Mouse (Mus musculus): ENCODE data around the gene Mrvi1.

Mrvi1 gene

GRCm38 (mm10) chr7:110823995-110824953 is 158.0 kb downstream of the Mrvi1 start:
- DNase-seq (ENCODE audit: low spot score) = no peak

- no peak for DNase-seq (ENCODE audit: low spot score)
Measured at GRCm38 (mm10) chr7:110823593-110823992, 158.7 kb downstream of the Mrvi1 start.

DNA sequence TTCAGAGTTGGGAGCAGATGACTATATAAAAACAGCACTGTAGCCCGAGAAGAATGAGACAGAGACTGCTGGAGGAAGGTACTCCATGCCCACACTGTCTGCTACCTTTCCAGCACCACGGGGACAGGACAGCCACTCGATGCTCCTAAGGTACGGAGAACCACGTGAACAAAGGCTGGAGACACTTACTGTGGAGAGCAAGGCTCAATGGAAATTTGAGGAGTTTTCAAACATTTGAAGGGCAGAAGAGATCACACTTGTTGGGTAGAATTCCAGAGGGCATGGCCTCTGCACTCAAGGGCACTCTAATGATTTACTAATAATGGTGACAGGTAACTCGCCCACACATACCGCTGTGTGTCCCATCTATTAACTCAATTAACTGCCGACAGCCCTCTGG is 159.2 kb downstream of the Mrvi1 start:
- DNase-seq (ENCODE audit: low spot score) = no peak

- no peak for DNase-seq (ENCODE audit: low spot score)
Measured at GRCm38 (mm10) chr7:110822055-110822454, 160.2 kb downstream of the Mrvi1 start.

GRCm38 (mm10) chr7:110821653-110822052 is 160.6 kb downstream of the Mrvi1 start:
- peak; percentile 38 for DNase-seq (ENCODE audit: low spot score)

DNA sequence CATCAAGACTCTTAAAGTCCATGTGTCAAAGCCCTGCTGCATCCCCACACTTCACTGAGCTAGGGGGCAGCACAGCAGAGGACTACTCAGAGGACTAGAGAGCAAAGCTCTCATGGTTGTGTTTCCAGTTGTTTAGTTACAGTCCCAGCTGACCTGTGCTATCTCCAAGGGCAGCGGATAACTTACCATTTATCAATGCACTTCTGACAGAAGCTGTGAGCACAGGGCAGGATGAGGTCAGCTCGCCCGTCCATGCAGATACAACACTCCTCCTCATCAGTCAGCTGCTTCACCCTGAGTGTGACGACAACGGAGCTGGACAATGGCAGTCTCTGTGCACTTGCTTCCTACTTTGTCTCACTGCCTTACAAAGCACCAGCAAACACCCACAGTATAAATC is 161.2 kb downstream of the Mrvi1 start:
- peak; percentile 66 for DNase-seq (ENCODE audit: low spot score)

DNA sequence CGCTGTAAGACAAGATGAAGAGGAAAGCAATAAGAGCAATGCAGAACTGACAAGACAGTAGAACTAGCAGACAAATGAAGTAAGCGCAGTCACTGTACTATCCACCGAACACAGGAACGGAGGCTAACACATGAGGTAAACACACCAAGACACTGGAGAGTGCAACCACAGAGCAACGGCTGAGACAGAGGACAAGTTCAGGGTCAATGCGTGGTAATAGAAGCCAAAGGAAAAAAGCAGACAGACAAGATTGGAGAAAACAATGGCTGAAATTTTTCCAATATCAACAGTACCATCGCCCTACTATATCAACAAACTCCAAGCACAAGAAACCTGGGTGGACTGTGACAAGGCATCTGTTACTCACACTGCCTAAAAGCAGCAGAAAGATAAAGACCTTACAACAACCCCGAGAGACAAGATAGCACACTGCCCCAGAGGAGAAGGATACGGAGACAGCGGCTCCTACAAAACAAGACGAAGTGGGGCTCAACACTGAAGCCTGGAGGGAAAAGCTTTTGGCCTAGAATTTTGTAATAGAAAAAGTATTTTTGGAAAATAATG is 163.4 kb downstream of the Mrvi1 start:
- DNase-seq (ENCODE audit: low spot score) = peak; percentile 33
